Mouse (Mus musculus): ENCODE measurements around the gene Kif7. TPM values are rescaled to one million over a fixed set of nuclear protein-coding genes. Genes with fewer than 3 reads are reported as not detected.

The Kif7 gene
- polyA plus RNA-seq (2015; fragmentation: Nextera tagmentation; extraction: Ambion mirVana) = 1.6 and 1.7 TPM in 2 replicates

- Histone ChIP-seq H3K4me3 (ENCODE audit: low read depth, low read length) (peak within 1 kb of the TSS; percentile 70), H3K27me3 (replicated peaks; ENCODE audit: insufficient read depth, low read length) (no peaks in the 10 kb centered on the region), H3K9ac (replicated peaks; ENCODE audit: low read depth) (peak within 1 kb of the TSS; percentile 51), H3K4me2 (replicated peaks; ENCODE audit: low read depth, low read length) (peak within 1 kb of the TSS; percentile 95), H3K27ac (ENCODE audit: low read length) (no peak within 1 kb of the TSS), H3K36me3 (ENCODE audit: insufficient read depth, low read length) (no peaks in the 10 kb centered on the region), H3K9me3 (ENCODE audit: low read length) (no peaks in the 10 kb centered on the region), H3K4me1 (ENCODE audit: insufficient read depth, low read depth, low read length) (0 out of 2 replicates have a peak, but pooled peaks cover 7% of the 10 kb centered on the region)
- ATAC-seq = peak; percentile 98
- under 1% methylated on average over 36 of the region's 55 CpGs for WGBS
- peak; percentile 88 for DNase-seq (ENCODE audit: low spot score)
- TF ChIP-seq CTCF (IDR thresholded peaks at IDR 0.05) (no peak), EP300 (IDR thresholded peaks at IDR 0.05) (no peak)
Measured at GRCm38 (mm10) chr7:79715187-79715981, at the start of gene Kif7. Kif7 (minus strand) TSS chr7:79715720.

DNA sequence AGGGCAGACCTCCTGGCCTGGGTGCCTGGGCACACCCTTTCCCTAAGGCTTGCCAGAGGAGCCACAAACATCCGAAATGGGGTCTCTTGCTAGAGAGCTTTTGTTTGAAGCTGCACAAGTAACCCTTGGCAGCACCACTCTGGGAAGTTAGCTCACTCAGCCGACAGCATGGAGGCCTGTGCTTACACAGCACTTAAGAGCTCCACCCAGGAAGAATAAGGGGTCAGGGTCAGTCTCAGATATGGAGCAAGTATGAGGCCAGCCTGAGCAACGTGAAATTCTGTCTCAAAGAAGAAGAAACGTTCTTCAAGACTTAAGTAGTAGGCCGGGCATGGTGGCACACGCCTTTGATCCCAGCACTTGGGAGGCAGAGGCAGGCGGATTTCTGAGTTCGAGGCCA, 46.6 kb upstream of the Kif7 start:
- no peak for ATAC-seq

DNA sequence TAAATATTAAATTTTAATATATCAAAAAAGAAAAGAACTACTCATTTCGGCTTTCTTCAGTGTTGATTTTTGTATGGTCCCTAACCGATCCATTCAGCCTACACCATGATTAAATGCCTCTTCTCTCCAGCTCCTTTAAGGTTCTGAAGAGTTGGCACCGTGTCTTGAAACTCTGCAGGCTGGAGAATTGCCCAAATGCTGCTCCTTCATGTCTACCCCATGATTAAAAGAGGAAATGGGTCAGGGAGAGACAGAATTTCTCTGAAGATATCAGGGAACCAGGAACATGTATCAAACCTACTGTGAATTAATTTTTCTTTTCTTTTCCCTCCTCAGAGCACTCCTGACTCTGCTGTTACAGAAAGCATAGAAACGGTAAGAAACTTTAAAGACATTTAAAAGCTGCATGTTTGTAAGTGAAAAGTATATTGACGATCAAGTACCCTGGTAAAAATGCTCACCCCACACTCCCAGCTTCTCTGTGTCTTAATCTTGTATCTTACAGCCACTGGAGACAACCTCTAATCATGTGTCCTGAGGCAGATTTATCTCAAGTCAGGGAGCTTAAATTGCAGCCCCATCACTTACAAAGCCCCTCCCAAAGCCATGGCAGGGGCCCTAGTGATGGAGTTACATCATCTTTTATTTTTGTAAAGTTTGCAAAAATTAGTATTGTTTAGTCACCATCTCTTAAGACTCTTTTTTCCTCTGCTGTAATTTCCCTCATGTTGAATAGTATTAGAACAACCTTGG, 45.8 kb upstream of the Kif7 start:
- ATAC-seq (no peak), DNase-seq (ENCODE audit: low spot score) (no peak)
- Histone ChIP-seq H3K9ac (replicated peaks; ENCODE audit: low read depth) (no peak overlapping the region), H3K4me2 (replicated peaks; ENCODE audit: low read depth, low read length) (no peak overlapping the region), H3K36me3 (ENCODE audit: insufficient read depth, low read length) (no peaks in the 10 kb centered on the region), H3K27ac (ENCODE audit: low read length) (no peak overlapping the region), H3K9me3 (ENCODE audit: low read length) (no peaks in the 10 kb centered on the region), H3K27me3 (replicated peaks; ENCODE audit: insufficient read depth, low read length) (no peaks in the 10 kb centered on the region), H3K4me3 (ENCODE audit: low read depth, low read length) (no peak overlapping the region), H3K4me1 (ENCODE audit: insufficient read depth, low read depth, low read length) (no peaks in the 10 kb centered on the region; the same call in 1 of the 2 replicates)
- TF ChIP-seq EP300 (IDR thresholded peaks at IDR 0.05) (no peak), CTCF (IDR thresholded peaks at IDR 0.05) (no peak)
- 53% methylated on average over 5 of the region's 5 CpGs for WGBS

More for the DNA sequence above, 46.6 kb upstream of the Kif7 start:
- Histone ChIP-seq H3K4me3 (ENCODE audit: low read depth, low read length) (no peak overlapping the region), H3K27me3 (replicated peaks; ENCODE audit: insufficient read depth, low read length) (no peaks in the 10 kb centered on the region), H3K9me3 (ENCODE audit: low read length) (no peaks in the 10 kb centered on the region), H3K27ac (ENCODE audit: low read length) (no peak overlapping the region), H3K4me2 (replicated peaks; ENCODE audit: low read depth, low read length) (no peak overlapping the region), H3K4me1 (ENCODE audit: insufficient read depth, low read depth, low read length) (no peaks in the 10 kb centered on the region; the same call in 1 of the 2 replicates), H3K9ac (replicated peaks; ENCODE audit: low read depth) (no peak overlapping the region), H3K36me3 (ENCODE audit: insufficient read depth, low read length) (no peaks in the 10 kb centered on the region)
- WGBS = 63% methylated on average over 8 of the region's 8 CpGs
- TF ChIP-seq EP300 (IDR thresholded peaks at IDR 0.05) (no peak), CTCF (IDR thresholded peaks at IDR 0.05) (no peak)
- DNase-seq (ENCODE audit: low spot score) = no peak

DNA sequence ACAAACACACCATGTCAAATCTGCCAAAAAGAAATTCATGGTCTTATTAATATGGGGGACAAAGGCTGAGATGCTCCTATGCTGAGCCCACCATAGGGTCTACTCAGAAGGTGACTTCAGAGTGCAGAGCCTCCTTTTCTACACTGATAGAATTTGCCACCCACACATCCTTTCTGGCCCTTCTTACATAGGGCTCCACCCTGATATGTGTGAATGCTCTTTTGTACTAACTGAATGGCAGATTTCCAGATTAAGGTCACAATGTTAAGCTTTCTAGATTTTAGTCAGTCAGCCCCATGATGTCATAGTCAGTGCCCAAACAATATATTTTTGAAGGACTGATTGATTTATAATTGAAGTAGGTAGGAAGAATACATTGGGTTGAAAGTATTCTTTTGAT, 44.2 kb upstream of the Kif7 start:
- Histone ChIP-seq H3K4me2 (replicated peaks; ENCODE audit: low read depth, low read length) (no peak overlapping the region), H3K27me3 (replicated peaks; ENCODE audit: insufficient read depth, low read length) (no peaks in the 10 kb centered on the region), H3K4me1 (ENCODE audit: insufficient read depth, low read depth, low read length) (no peaks in the 10 kb centered on the region; the same call in 1 of the 2 replicates), H3K4me3 (ENCODE audit: low read depth, low read length) (no peak overlapping the region), H3K9me3 (ENCODE audit: low read length) (no peaks in the 10 kb centered on the region), H3K27ac (ENCODE audit: low read length) (no peak overlapping the region), H3K36me3 (ENCODE audit: insufficient read depth, low read length) (no peaks in the 10 kb centered on the region), H3K9ac (replicated peaks; ENCODE audit: low read depth) (no peak overlapping the region)
- DNase-seq (ENCODE audit: low spot score) = no peak
- no peak for ATAC-seq
- TF ChIP-seq CTCF (IDR thresholded peaks at IDR 0.05) = no peak
- no peak for TF ChIP-seq EP300 (IDR thresholded peaks at IDR 0.05)

GRCm38 (mm10) chr7:79758176-79758575, 42.7 kb upstream of the Kif7 start:
- no peak overlapping the region for H3K9ac ChIP-seq (replicated peaks; ENCODE audit: low read depth)
- H3K9me3 ChIP-seq (ENCODE audit: low read length) = no peaks in the 10 kb centered on the region
- no peaks in the 10 kb centered on the region; the same call in 1 of the 2 replicates for H3K4me1 ChIP-seq (ENCODE audit: insufficient read depth, low read depth, low read length)
- peak; percentile 76 for DNase-seq (ENCODE audit: low spot score)
- ATAC-seq = peak; percentile 75
- H3K36me3 ChIP-seq (ENCODE audit: insufficient read depth, low read length) = no peaks in the 10 kb centered on the region
- WGBS = 26% methylated on average over 6 of the region's 6 CpGs
- no peak overlapping the region for H3K4me2 ChIP-seq (replicated peaks; ENCODE audit: low read depth, low read length)
- H3K27me3 ChIP-seq (replicated peaks; ENCODE audit: insufficient read depth, low read length) = no peaks in the 10 kb centered on the region
- H3K27ac ChIP-seq (ENCODE audit: low read length) = no peak overlapping the region; the same call in 1 of the 2 replicates
- TF ChIP-seq CTCF (IDR thresholded peaks at IDR 0.05) = no peak
- no peak for TF ChIP-seq EP300 (IDR thresholded peaks at IDR 0.05)
- H3K4me3 ChIP-seq (ENCODE audit: low read depth, low read length) = no peak overlapping the region

GRCm38 (mm10) chr7:79756334-79756733, 40.8 kb upstream of the Kif7 start:
- H3K4me1 ChIP-seq (ENCODE audit: insufficient read depth, low read depth, low read length) = no peaks in the 10 kb centered on the region; the same call in 1 of the 2 replicates
- no peaks in the 10 kb centered on the region for H3K9me3 ChIP-seq (ENCODE audit: low read length)
- DNase-seq (ENCODE audit: low spot score) (no peak), ATAC-seq (no peak)
- 41% methylated on average over 2 of the region's 2 CpGs for WGBS
- H3K4me2 ChIP-seq (replicated peaks; ENCODE audit: low read depth, low read length) = no peak overlapping the region
- no peaks in the 10 kb centered on the region for H3K36me3 ChIP-seq (ENCODE audit: insufficient read depth, low read length)
- H3K27ac ChIP-seq (ENCODE audit: low read length) = no peak overlapping the region
- no peak for TF ChIP-seq EP300 (IDR thresholded peaks at IDR 0.05)
- peak; percentile 40 for TF ChIP-seq CTCF (IDR thresholded peaks at IDR 0.05)
- no peaks in the 10 kb centered on the region for H3K27me3 ChIP-seq (replicated peaks; ENCODE audit: insufficient read depth, low read length)
- no peak overlapping the region for H3K9ac ChIP-seq (replicated peaks; ENCODE audit: low read depth)
- H3K4me3 ChIP-seq (ENCODE audit: low read depth, low read length) = no peak overlapping the region
